Mouse (Mus musculus) limb, embryonic 14.5 days (tissue): ENCODE results near the gene Trp53. TPM values are rescaled to one million over a fixed set of nuclear protein-coding genes. Genes with fewer than 3 reads are reported as not detected.

Experiments used
- ATAC-seq: fragments of 200-750 bp; cut with Nextera tagmentation; 2 replicates; pipeline ENCODE4 v1.8.0; 2017; ENCODE audit warnings: low read depth, moderate number of reproducible peaks, moderate TSS enrichment; ENCODE audit not compliant: low FRiP score
- DNase-seq: peaks from one replicate; pipeline ENCODE4 v3.0.0-alpha.2; 2015; ENCODE audit warnings: low spot score
- H3K27ac ChIP-seq: fragments of 300-500 bp; sonication (generic); replicated peaks from 2 replicates; pipeline ENCODE4 v1.5.1; 2014; ENCODE audit warnings: low read depth, mild to moderate bottlenecking, low read length, moderate library complexity, mixed read lengths
- H3K27me3 ChIP-seq: fragments of 300-500 bp; sonication (generic); 2 replicates; pipeline ENCODE4 v1.6.1; 2014; ENCODE audit warnings: low read length, mixed read lengths; ENCODE audit not compliant: control insufficient read depth, insufficient read depth
- H3K36me3 ChIP-seq: fragments of 300-500 bp; sonication (generic); 2 replicates; pipeline ENCODE4 v1.6.1; 2014; ENCODE audit warnings: mild to moderate bottlenecking, low read length, moderate library complexity, mixed read lengths; ENCODE audit not compliant: control insufficient read depth, insufficient read depth
- H3K4me1 ChIP-seq: fragments of 300-500 bp; sonication (generic); 2 replicates; pipeline ENCODE4 v1.6.1; 2014; ENCODE audit warnings: antibody characterized with exemption, low read length, mixed read lengths; ENCODE audit not compliant: control insufficient read depth, insufficient read depth
- H3K4me2 ChIP-seq: fragments of 300-500 bp; sonication (generic); replicated peaks from 2 replicates; pipeline ENCODE4 v1.6.1; 2014; ENCODE audit warnings: low read depth, mild to moderate bottlenecking, low read length, moderate library complexity; ENCODE audit not compliant: severe bottlenecking
- H3K4me3 ChIP-seq: fragments of 300-500 bp; sonication (generic); replicated peaks from 2 replicates; pipeline ENCODE4 v1.5.1; 2014; ENCODE audit warnings: low read length
- H3K9ac ChIP-seq: fragments of 300-500 bp; sonication (generic); 2 replicates; pipeline ENCODE4 v1.6.1; 2014; ENCODE audit warnings: mild to moderate bottlenecking, low read depth, low read length, moderate library complexity; ENCODE audit not compliant: severe bottlenecking
- H3K9me3 ChIP-seq: fragments of 300-500 bp; sonication (generic); 2 replicates; pipeline ENCODE4 v1.6.1; 2016; ENCODE audit warnings: low read length; ENCODE audit not compliant: control insufficient read depth
- POLR2A ChIP-seq: fragments of 200-500 bp; IDR thresholded peaks from 2 replicates; pipeline ENCODE4 v1.8.0; 2012; ENCODE audit warnings: inconsistent platforms, mild to moderate bottlenecking, moderate library complexity, borderline replicate concordance; ENCODE audit not compliant: insufficient read depth, insufficient read length; ENCODE audit errors: extremely low read depth
- WGBS: fragments of 180-500 bp; shearing (Covaris S2); extraction: QIAGEN DNeasy Blood & Tissue Kit; methylation state at CpG from one replicate; pipeline ENCODE4 v1.1.7; 2014; 5-methylcytosine and 5-hydroxymethylcytosine counted together
- polyA plus RNA-seq, 2 experiments: library from polyadenylated mRNA; depleted of rRNA in 1 of 2; stranded (reverse) in 1 of 2; unstranded in 1 of 2; fragments of >200 nt; fragmentation: Nextera tagmentation in 1 of 2; extraction: Ambion mirVana in 1 of 2; gene quantifications; 2 replicates each; pipeline versions ENCODE4 v1.2.1 to v1.2.3; 2012 to 2014

Trp53 gene
- polyA plus RNA-seq, 2 experiments: 138 to 173 TPM

DNA sequence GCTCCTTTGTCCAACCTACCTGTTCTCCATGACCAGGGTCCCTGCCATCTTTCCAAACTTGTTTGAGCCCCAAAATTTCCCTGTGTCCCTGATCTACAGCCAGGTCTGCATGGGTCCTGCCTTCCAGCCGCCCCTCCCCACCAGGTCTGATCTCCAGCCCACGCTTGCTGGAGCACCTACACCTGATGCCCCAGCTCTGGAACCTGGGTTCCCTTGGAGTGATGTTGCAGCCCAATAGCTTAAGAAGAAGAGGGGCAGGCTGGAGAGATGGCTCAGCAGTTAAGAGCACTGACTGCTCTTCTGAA lies 26.3 kb downstream of the Trp53 start:
- Histone ChIP-seq H3K4me1 (peaks cover 9% of the 10 kb centered on the region), H3K9ac (peak overlapping the region; percentile 25; the same call in 1 of the 2 replicates), H3K36me3 (0 out of 2 replicates have a peak, but pooled peaks cover 6% of the 10 kb centered on the region), H3K4me3 (peak overlapping the region; percentile 63), H3K9me3 (no peaks in the 10 kb centered on the region), H3K27ac (0 out of 2 replicates have a peak overlapping the region, but pooled peaks have one; percentile 7), H3K4me2 (peak overlapping the region; percentile 100), H3K27me3 (no peaks in the 10 kb centered on the region; the same call in 1 of the 2 replicates)
- TF ChIP-seq POLR2A: no peak
- 53% methylated on average over 2 of the region's 2 CpGs for WGBS
- DNase-seq (no peak), ATAC-seq (no peak)

DNA sequence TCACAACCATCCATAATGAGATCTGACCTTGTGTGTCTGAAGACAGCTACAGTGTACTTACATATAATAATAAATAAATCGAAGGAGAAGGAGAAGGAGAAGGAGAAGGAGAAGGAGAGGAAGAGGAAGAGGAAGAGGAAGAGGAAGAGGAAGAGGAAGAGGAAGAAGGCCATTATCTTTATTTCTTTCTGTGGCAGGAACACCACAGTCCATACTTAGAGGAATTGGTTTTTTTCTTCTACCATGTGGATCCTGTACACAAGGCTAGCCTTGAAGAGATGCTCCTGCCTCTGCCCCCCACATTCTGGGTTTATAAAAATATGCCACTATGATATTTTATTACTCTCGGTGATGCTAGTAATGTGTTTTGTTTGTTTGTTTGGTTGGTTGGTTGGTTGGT lies 26.7 kb downstream of the Trp53 start:
- DNase-seq (no peak), ATAC-seq (no peak)
- Histone ChIP-seq H3K9me3 (no peaks in the 10 kb centered on the region), H3K4me2 (no peak overlapping the region), H3K36me3 (0 out of 2 replicates have a peak, but pooled peaks cover 2% of the 10 kb centered on the region), H3K27me3 (no peaks in the 10 kb centered on the region; the same call in 1 of the 2 replicates), H3K9ac (no peak overlapping the region), H3K4me1 (peaks cover 9% of the 10 kb centered on the region), H3K4me3 (no peak overlapping the region), H3K27ac (no peak overlapping the region)
- no peak for TF ChIP-seq POLR2A
- WGBS: 89% methylated on average over 2 of the region's 2 CpGs

- Histone ChIP-seq H3K9ac (no peak overlapping the region), H3K36me3 (no peaks in the 10 kb centered on the region), H3K27me3 (no peaks in the 10 kb centered on the region; the same call in 1 of the 2 replicates), H3K4me2 (no peak overlapping the region), H3K27ac (no peak overlapping the region), H3K9me3 (no peaks in the 10 kb centered on the region), H3K4me1 (peaks cover 10% of the 10 kb centered on the region), H3K4me3 (no peak overlapping the region)
- WGBS: 81% methylated on average over 3 of the region's 3 CpGs
- DNase-seq (no peak), ATAC-seq (no peak)
- no peak for TF ChIP-seq POLR2A
Observed at GRCm38 (mm10) chr11:69608525-69608924, 28.4 kb downstream of the Trp53 start.

- Histone ChIP-seq H3K9ac (no peak overlapping the region), H3K4me3 (no peak overlapping the region), H3K9me3 (no peaks in the 10 kb centered on the region), H3K4me1 (peaks cover 12% of the 10 kb centered on the region), H3K4me2 (no peak overlapping the region), H3K36me3 (no peaks in the 10 kb centered on the region), H3K27ac (no peak overlapping the region), H3K27me3 (no peaks in the 10 kb centered on the region; the same call in 1 of the 2 replicates)
- no peak for ATAC-seq
- TF ChIP-seq POLR2A: no peak
- 57% methylated on average over 7 of the region's 7 CpGs for WGBS
- no peak for DNase-seq
Observed at GRCm38 (mm10) chr11:69609416-69609815, 29.3 kb downstream of the Trp53 start.

DNA sequence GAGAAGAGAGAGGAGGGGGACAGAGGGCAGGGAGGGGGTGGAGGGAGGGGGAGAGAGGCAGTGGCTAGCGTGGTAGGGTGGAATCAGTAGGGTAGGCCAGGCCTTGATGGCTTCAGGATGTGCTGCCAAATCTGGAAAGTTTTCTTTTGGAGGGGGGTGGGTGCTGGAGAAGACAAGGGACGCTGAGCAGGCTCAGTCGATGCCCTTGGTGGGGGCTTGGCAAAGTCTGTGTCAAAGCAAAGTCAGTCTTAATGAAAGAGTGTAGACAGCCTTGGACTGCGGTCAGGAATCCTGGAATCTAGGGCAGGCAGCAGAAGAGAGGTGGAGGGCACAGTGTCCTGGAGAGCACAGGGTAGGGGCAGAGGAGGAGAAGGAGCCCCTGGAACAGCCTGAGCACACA lies 30.7 kb downstream of the Trp53 start:
- no peak overlapping the region for H3K9ac ChIP-seq
- 64% methylated on average over 4 of the region's 4 CpGs for WGBS
- no peaks in the 10 kb centered on the region for H3K9me3 ChIP-seq
- DNase-seq: no peak
- no peaks in the 10 kb centered on the region for H3K27me3 ChIP-seq
- H3K4me3 ChIP-seq: no peak overlapping the region
- H3K27ac ChIP-seq: no peak overlapping the region
- no peaks in the 10 kb centered on the region for H3K36me3 ChIP-seq
- TF ChIP-seq POLR2A: no peak
- H3K4me1 ChIP-seq: peaks cover 9% of the 10 kb centered on the region
- no peak overlapping the region for H3K4me2 ChIP-seq
- no peak for ATAC-seq
